Mouse (Mus musculus): ENCODE measurements around the gene Gm13030.
"Not testable (repeated sequence)": the region's sequence is repeated elsewhere in the genome, so short reads cannot be mapped to it uniquely, and the experiment has no call there.

Gene Gm13030

GRCm38 (mm10) chr4:138873864-138874263 is at the start of gene Gm13030:
Gm13030 (minus strand) TSS chr4:138873964.
- no peak for DNase-seq (ENCODE audit: low spot score)

- DNase-seq (ENCODE audit: low spot score), result peak; percentile 87
These were observed 48.3 kb upstream of the Gm13030 start for GRCm38 (mm10) chr4:138922131-138922459.

GRCm38 (mm10) chr4:138921254-138922130 is 47.7 kb upstream of the Gm13030 start:
- DNase-seq (ENCODE audit: low spot score), result no peak

GRCm38 (mm10) chr4:138917282-138917681 is 43.5 kb upstream of the Gm13030 start:
- DNase-seq (ENCODE audit: low spot score), result no peak

GRCm38 (mm10) chr4:138913797-138914196 is 40.0 kb upstream of the Gm13030 start, which contains the start of gene Otud3:
Otud3 (minus strand) TSS chr4:138913945.
- DNase-seq (ENCODE audit: low spot score), result peak; percentile 93

GRCm38 (mm10) chr4:138913141-138913787 is 39.5 kb upstream of the Gm13030 start:
- peak; percentile 20 for DNase-seq (ENCODE audit: low spot score)

- peak; percentile 25 for DNase-seq (ENCODE audit: low spot score)
These were observed 32.0 kb upstream of the Gm13030 start for GRCm38 (mm10) chr4:138905624-138906337.

GRCm38 (mm10) chr4:138899361-138899760 is 25.6 kb upstream of the Gm13030 start:
- DNase-seq (ENCODE audit: low spot score), result no peak

GRCm38 (mm10) chr4:138893789-138894188 is 20.0 kb upstream of the Gm13030 start:
- not testable (repeated sequence) for DNase-seq (ENCODE audit: low spot score)

GRCm38 (mm10) chr4:138892655-138893054 is 18.9 kb upstream of the Gm13030 start:
- DNase-seq (ENCODE audit: low spot score), result no peak

GRCm38 (mm10) chr4:138889635-138890034 is 15.9 kb upstream of the Gm13030 start:
- no peak for DNase-seq (ENCODE audit: low spot score)

GRCm38 (mm10) chr4:138889165-138889564 is 15.4 kb upstream of the Gm13030 start:
- no peak for DNase-seq (ENCODE audit: low spot score)

GRCm38 (mm10) chr4:138884261-138884660 is 10.5 kb upstream of the Gm13030 start:
- peak; percentile 32 for DNase-seq (ENCODE audit: low spot score)

GRCm38 (mm10) chr4:138882179-138882578 is 8.4 kb upstream of the Gm13030 start:
- DNase-seq (ENCODE audit: low spot score), result no peak

GRCm38 (mm10) chr4:138880811-138881584 is 7.2 kb upstream of the Gm13030 start:
- no peak for DNase-seq (ENCODE audit: low spot score)

- DNase-seq (ENCODE audit: low spot score), result no peak
These were observed 6.0 kb upstream of the Gm13030 start for GRCm38 (mm10) chr4:138879808-138880207.

- no peak for DNase-seq (ENCODE audit: low spot score)
These were observed 5.0 kb upstream of the Gm13030 start for GRCm38 (mm10) chr4:138878783-138879182.

- DNase-seq (ENCODE audit: low spot score), result no peak
These were observed 4.0 kb upstream of the Gm13030 start, which contains the start of gene Pla2g2e for GRCm38 (mm10) chr4:138877731-138878130. Pla2g2e (plus strand) TSS chr4:138877942.

GRCm38 (mm10) chr4:138875986-138876385 is 2.2 kb upstream of the Gm13030 start:
- DNase-seq (ENCODE audit: low spot score), result no peak

GRCm38 (mm10) chr4:138875275-138875674 is 1.5 kb upstream of the Gm13030 start:
- not testable (repeated sequence) for DNase-seq (ENCODE audit: low spot score)

- no peak for DNase-seq (ENCODE audit: low spot score)
These were observed 5.1 kb downstream of the Gm13030 start for GRCm38 (mm10) chr4:138868666-138869065.

GRCm38 (mm10) chr4:138866413-138866812 is 7.4 kb downstream of the Gm13030 start:
- peak; percentile 48 for DNase-seq (ENCODE audit: low spot score)

Data from yolk sac, embryonic 10.5 days (tissue).